Mouse (Mus musculus) cerebellum, adult 2 months (tissue): Measurements from ENCODE around the gene Rnase2b.
"Not testable (repeated sequence)": the region's sequence is repeated elsewhere in the genome, so short reads cannot be mapped to it uniquely, and the experiment has no call there.

Experiments
- CTCF ChIP-seq: fragments of 200-500 bp; IDR thresholded peaks from 2 replicates; pipeline ENCODE4 v1.5.1; 2011; ENCODE audit warnings: low read depth, mild to moderate bottlenecking, control low read depth, low read length, moderate library complexity, borderline replicate concordance; ENCODE audit not compliant: insufficient read depth
- POLR2A ChIP-seq: fragments of 200-500 bp; IDR thresholded peaks from 2 replicates; pipeline ENCODE4 v1.6.1; 2011; ENCODE audit warnings: low read length, control low read depth, borderline replicate concordance; ENCODE audit not compliant: insufficient read depth

- not testable (repeated sequence) for TF ChIP-seq CTCF, POLR2A
Observed at GRCm38 (mm10) chr14:51172947-51173346, 10.9 kb downstream of the Rnase2b start.
